Comparison of ENCODE assay signal across 8 mouse cellular contexts in genomic region chrX:7610536-7611258, GRCm38 (mm10). TPM values are rescaled to one million over a fixed set of nuclear protein-coding genes. Genes with fewer than 3 reads are reported as not detected.
DNase-seq lines count a peak whose midpoint lies in the region; ATAC-seq lines count a peak whose summit lies in the region.

No protein-coding gene starts in this region.

- H3K4me1 ChIP-seq in kidney, embryonic 15.5 days = no peaks in the 10 kb centered on the region
- no peaks in the 10 kb centered on the region for H3K4me1 ChIP-seq in forebrain, embryonic 14.5 days (ENCODE audit: control insufficient read depth, insufficient read depth, low read length)
- H3K4me1 ChIP-seq in liver, embryonic 12.5 days = no peaks in the 10 kb centered on the region

- no peak for ATAC-seq in kidney, embryonic 15.5 days (replicated peaks; ENCODE audit: low FRiP score)
- ATAC-seq in forebrain, embryonic 14.5 days = peak; percentile 75
- no peak for ATAC-seq in liver, embryonic 12.5 days

- H3K4me2 ChIP-seq in kidney, embryonic 15.5 days = peak overlapping the region; percentile 84
- peak overlapping the region; percentile 61 for H3K4me2 ChIP-seq in forebrain, embryonic 14.5 days (ENCODE audit: low read length)
- peak overlapping the region; percentile 51 for H3K4me2 ChIP-seq in liver, embryonic 12.5 days

- no peaks in the 10 kb centered on the region for H3K36me3 ChIP-seq in kidney, embryonic 15.5 days
- no peaks in the 10 kb centered on the region for H3K36me3 ChIP-seq in forebrain, embryonic 14.5 days (ENCODE audit: control insufficient read depth, insufficient read depth, low read length)
- no peaks in the 10 kb centered on the region for H3K36me3 ChIP-seq in liver, embryonic 12.5 days

- H3K9ac ChIP-seq in kidney, embryonic 15.5 days = no peak overlapping the region
- peak overlapping the region; percentile 58 for H3K9ac ChIP-seq in forebrain, embryonic 14.5 days (ENCODE audit: low read length)
- H3K9ac ChIP-seq in liver, embryonic 12.5 days = no peak overlapping the region

- no peak overlapping the region for H3K27ac ChIP-seq in kidney, embryonic 15.5 days
- no peak overlapping the region for H3K27ac ChIP-seq in forebrain, embryonic 14.5 days (ENCODE audit: low read depth, low read length)
- H3K27ac ChIP-seq in liver, embryonic 12.5 days = no peak overlapping the region

- 21% methylated on average over 26 of the region's 26 CpGs for WGBS in kidney, embryonic 15.5 days
- 44% methylated on average over 26 of the region's 26 CpGs for WGBS in forebrain, embryonic 14.5 days
- 24% methylated on average over 26 of the region's 26 CpGs for WGBS in liver, embryonic 12.5 days (ENCODE audit: insufficient replicate concordance)

- H3K27me3 ChIP-seq in kidney, embryonic 15.5 days = no peaks in the 10 kb centered on the region; the same call in 1 of the 2 replicates
- no peaks in the 10 kb centered on the region for H3K27me3 ChIP-seq in forebrain, embryonic 14.5 days (replicated peaks; ENCODE audit: control insufficient read depth, insufficient read depth, low read length)
- H3K27me3 ChIP-seq in liver, embryonic 12.5 days (replicated peaks) = peaks cover 40% of the 10 kb centered on the region

- peak overlapping the region; percentile 44 for H3K4me3 ChIP-seq in kidney, embryonic 15.5 days (replicated peaks)
- H3K4me3 ChIP-seq in forebrain, embryonic 14.5 days (ENCODE audit: low read depth, low read length) = peak overlapping the region; percentile 34
- H3K4me3 ChIP-seq in liver, embryonic 12.5 days = peak overlapping the region; percentile 21; the same call in 1 of the 2 replicates

- H3K9me3 ChIP-seq in kidney, embryonic 15.5 days (replicated peaks) = no peaks in the 10 kb centered on the region
- H3K9me3 ChIP-seq in forebrain, embryonic 14.5 days (replicated peaks; ENCODE audit: control insufficient read depth, low read length) = no peaks in the 10 kb centered on the region
- no peaks in the 10 kb centered on the region for H3K9me3 ChIP-seq in liver, embryonic 12.5 days (replicated peaks)

- DNase-seq in kidney, adult 11 months = no peak
- DNase-seq in cerebellum, adult 11 months = peak; percentile 33
- DNase-seq in forebrain, embryonic 14.5 days (ENCODE audit: low spot score) = peak; percentile 2
- peak; percentile 46 for DNase-seq in right cerebral cortex, postnatal 4 days
- no peak for DNase-seq in gastrocnemius, adult 18-20 months (ENCODE audit: low spot score)
- DNase-seq in kidney, adult 8-10 months = no peak

RNA-seq across cellular contexts. Expression of gene Cacna1f, which starts 3.8 kb away (rescaled TPM):
- polyA plus RNA-seq in kidney, embryonic 15.5 days (2015; fragmentation: Nextera tagmentation; extraction: Ambion mirVana) = 0.04 TPM in 1 of 2 replicates, not detected in the other
- not detected in 2 replicates for polyA plus RNA-seq in forebrain, embryonic 14.5 days (2014; fragmentation: Nextera tagmentation; extraction: Ambion mirVana)
- 0.04 TPM in 2 replicates for polyA plus RNA-seq in liver, embryonic 12.5 days (2016; fragmentation: Nextera tagmentation; extraction: Ambion mirVana)
- not detected for total RNA-seq in gastrocnemius, adult 18-20 months (2021)

RNA-seq across cellular contexts. Expression of gene Ccdc22, which starts 5.4 kb away (rescaled TPM):
- polyA plus RNA-seq in kidney, embryonic 15.5 days (2015; fragmentation: Nextera tagmentation; extraction: Ambion mirVana) = 29.9 and 30.5 TPM in 2 replicates
- polyA plus RNA-seq in forebrain, embryonic 14.5 days (2014; fragmentation: Nextera tagmentation; extraction: Ambion mirVana) = 37.0 and 44.0 TPM in 2 replicates
- polyA plus RNA-seq in liver, embryonic 12.5 days (2016; fragmentation: Nextera tagmentation; extraction: Ambion mirVana) = 26.1 and 26.2 TPM in 2 replicates
- total RNA-seq in gastrocnemius, adult 18-20 months (2021) = 10 to 100 TPM; 10.6 to 12.4 TPM

RNA-seq across cellular contexts. Expression of gene Syp, which starts 27.6 kb away (rescaled TPM):
- 2.2 and 5.5 TPM in 2 replicates for polyA plus RNA-seq in kidney, embryonic 15.5 days (2015; fragmentation: Nextera tagmentation; extraction: Ambion mirVana)
- 69.2 and 96.1 TPM in 2 replicates for polyA plus RNA-seq in forebrain, embryonic 14.5 days (2014; fragmentation: Nextera tagmentation; extraction: Ambion mirVana)
- polyA plus RNA-seq in liver, embryonic 12.5 days (2016; fragmentation: Nextera tagmentation; extraction: Ambion mirVana) = 0.41 and 0.76 TPM in 2 replicates
- 1 to 10 TPM; 1.4 to 1.5 TPM for total RNA-seq in gastrocnemius, adult 18-20 months (2021)

RNA-seq across cellular contexts. Expression of gene Ppp1r3f, which starts 36.6 kb away (rescaled TPM):
- polyA plus RNA-seq in kidney, embryonic 15.5 days (2015; fragmentation: Nextera tagmentation; extraction: Ambion mirVana) = 2.0 TPM in 2 replicates
- 2.6 and 3.3 TPM in 2 replicates for polyA plus RNA-seq in forebrain, embryonic 14.5 days (2014; fragmentation: Nextera tagmentation; extraction: Ambion mirVana)
- polyA plus RNA-seq in liver, embryonic 12.5 days (2016; fragmentation: Nextera tagmentation; extraction: Ambion mirVana) = 0.93 and 1.0 TPM in 2 replicates
- total RNA-seq in gastrocnemius, adult 18-20 months (2021) = 1 to 10 TPM; 3.1 to 3.9 TPM

RNA-seq across cellular contexts. Expression of gene Foxp3, which starts 37.3 kb away (rescaled TPM):
- polyA plus RNA-seq in kidney, embryonic 15.5 days (2015; fragmentation: Nextera tagmentation; extraction: Ambion mirVana) = not detected in 2 replicates
- 0.09 TPM in 1 of 2 replicates, not detected in the other for polyA plus RNA-seq in forebrain, embryonic 14.5 days (2014; fragmentation: Nextera tagmentation; extraction: Ambion mirVana)
- polyA plus RNA-seq in liver, embryonic 12.5 days (2016; fragmentation: Nextera tagmentation; extraction: Ambion mirVana) = 0.14 TPM in 1 of 2 replicates, not detected in the other
- under 1 TPM in 1 of 2 experiments, not detected in 1; 0.11 TPM for total RNA-seq in gastrocnemius, adult 18-20 months (2021)

Comparison
In these comparisons a context has a peak if more than half of its experiments do, and no peak if none do; other contexts are left out.
1. DNase-seq: peak in cerebellum, adult 11 months (single experiment), forebrain, embryonic 14.5 days (single experiment) and right cerebral cortex, postnatal 4 days (single experiment); none in kidney, adult 11 months (single experiment), gastrocnemius, adult 18-20 months (single experiment) and kidney, adult 8-10 months (0 of 2).
2. RNA of gene Syp, which starts 27.6 kb away (polyA plus RNA-seq): 69.2 to 96.1 TPM in forebrain, embryonic 14.5 days; 2.2 to 5.5 TPM in kidney, embryonic 15.5 days and 0.41 to 0.76 TPM in liver, embryonic 12.5 days; every median in the first group is over 10 times any median in the second.
3. Peak in every context shown above with its lines, with median percentiles within 50 percentile points of each other: H3K4me2 ChIP-seq and H3K4me3 ChIP-seq.